Mouse (Mus musculus) lung, embryonic 16.5 days (tissue): ENCODE measurements around the gene Sorcs1. TPM values are rescaled to one million over a fixed set of nuclear protein-coding genes. Genes with fewer than 3 reads are reported as not detected.

Experiments
- ATAC-seq: fragments of 200-750 bp; cut with Nextera tagmentation; 2 replicates; pipeline ENCODE4 v1.8.0; 2017; ENCODE audit warnings: low read depth, mild to moderate bottlenecking, moderate library complexity
- H3K27ac ChIP-seq: fragments of 300-500 bp; sonication (generic); 2 replicates; pipeline ENCODE4 v1.5.1; 2014; ENCODE audit warnings: mild to moderate bottlenecking, control low read depth, low read length
- H3K27me3 ChIP-seq: fragments of 300-500 bp; sonication (generic); 2 replicates; pipeline ENCODE4 v1.6.1; 2014; ENCODE audit warnings: low read depth, low read length, mixed read lengths; ENCODE audit not compliant: control insufficient read depth, insufficient read depth
- H3K36me3 ChIP-seq: fragments of 300-500 bp; sonication (generic); 2 replicates; pipeline ENCODE4 v1.6.1; 2014; ENCODE audit warnings: low read length; ENCODE audit not compliant: control insufficient read depth, insufficient read depth
- H3K4me1 ChIP-seq: fragments of 300-500 bp; sonication (generic); replicated peaks from 2 replicates; pipeline ENCODE4 v1.6.1; 2014; ENCODE audit warnings: low read length, mixed read lengths; ENCODE audit not compliant: control insufficient read depth, insufficient read depth
- H3K4me2 ChIP-seq: fragments of 300-500 bp; sonication (generic); 2 replicates; pipeline ENCODE4 v1.6.1; 2014; ENCODE audit warnings: low read depth, low read length, control low read depth
- H3K4me3 ChIP-seq: fragments of 300-500 bp; sonication (generic); 2 replicates; pipeline ENCODE4 v1.5.1; 2014; ENCODE audit warnings: mild to moderate bottlenecking, low read length, control low read depth
- H3K9ac ChIP-seq: fragments of 300-500 bp; sonication (generic); 2 replicates; pipeline ENCODE4 v1.6.1; 2014; ENCODE audit warnings: low read length, control low read depth
- H3K9me3 ChIP-seq: fragments of 300-500 bp; sonication (generic); 2 replicates; pipeline ENCODE4 v1.6.1; 2016; ENCODE audit warnings: low read length; ENCODE audit not compliant: control insufficient read depth
- whole genome bisulfite sequencing: fragments of 180-500 bp; shearing (Covaris S2); extraction: QIAGEN DNeasy Blood & Tissue Kit; methylation state at CpG from one replicate; pipeline ENCODE4 v1.1.7; 2014; 5-methylcytosine and 5-hydroxymethylcytosine counted together
- polyA plus RNA-seq: library from polyadenylated mRNA; unstranded; fragments of >200 nt; fragmentation: Nextera tagmentation; extraction: Ambion mirVana; gene quantifications from 2 replicates; pipeline ENCODE4 v1.2.1, GENCODE M21; 2015

The Sorcs1 gene
- polyA plus RNA-seq, 1 experiment from 2014 or later, result 0.67 TPM

GRCm38 (mm10) chr19:50220476-50220875 lies 458.0 kb downstream of the Sorcs1 start:
- Histone ChIP-seq H3K4me2 (no peak overlapping the region), H3K27me3 (no peaks in the 10 kb centered on the region)

GRCm38 (mm10) chr19:50214466-50215228 lies 463.8 kb downstream of the Sorcs1 start:
- H3K27ac ChIP-seq, result no peak overlapping the region
- no peaks in the 10 kb centered on the region for H3K9me3 ChIP-seq
- H3K4me2 ChIP-seq, result no peak overlapping the region
- no peaks in the 10 kb centered on the region for H3K36me3 ChIP-seq
- no peak for ATAC-seq
- no peak overlapping the region for H3K9ac ChIP-seq
- no peak overlapping the region for H3K4me3 ChIP-seq
- H3K4me1 ChIP-seq, result no peaks in the 10 kb centered on the region
- no peaks in the 10 kb centered on the region for H3K27me3 ChIP-seq
- WGBS, result 28% methylated on average over 7 of the region's 7 CpGs

More at GRCm38 (mm10) chr19:50220476-50220875, 458.0 kb downstream of the Sorcs1 start:
- 55% methylated on average over 5 of the region's 5 CpGs for WGBS
- no peak overlapping the region for H3K9ac ChIP-seq
- H3K9me3 ChIP-seq, result no peaks in the 10 kb centered on the region
- H3K36me3 ChIP-seq, result no peaks in the 10 kb centered on the region
- H3K4me3 ChIP-seq, result no peak overlapping the region
- no peak for ATAC-seq
- H3K4me1 ChIP-seq, result no peaks in the 10 kb centered on the region
- H3K27ac ChIP-seq, result no peak overlapping the region

- WGBS, result 28% methylated on average over 7 of the region's 7 CpGs
- Histone ChIP-seq H3K9ac (no peak overlapping the region), H3K36me3 (no peaks in the 10 kb centered on the region), H3K4me3 (no peak overlapping the region), H3K4me2 (no peak overlapping the region), H3K27ac (no peak overlapping the region), H3K9me3 (no peaks in the 10 kb centered on the region), H3K4me1 (no peaks in the 10 kb centered on the region), H3K27me3 (no peaks in the 10 kb centered on the region)
- no peak for ATAC-seq
Measured at GRCm38 (mm10) chr19:50210456-50210855, 468.0 kb downstream of the Sorcs1 start.

- Histone ChIP-seq H3K4me1 (no peaks in the 10 kb centered on the region), H3K36me3 (no peaks in the 10 kb centered on the region), H3K9me3 (no peaks in the 10 kb centered on the region), H3K9ac (no peak overlapping the region), H3K4me2 (no peak overlapping the region), H3K27me3 (no peaks in the 10 kb centered on the region), H3K27ac (no peak overlapping the region), H3K4me3 (no peak overlapping the region)
- WGBS, result 73% methylated on average over 6 of the region's 6 CpGs
- ATAC-seq, result no peak
Measured at GRCm38 (mm10) chr19:50204341-50204740, 474.1 kb downstream of the Sorcs1 start.

GRCm38 (mm10) chr19:50196592-50196991 lies 481.9 kb downstream of the Sorcs1 start:
- H3K9me3 ChIP-seq, result no peaks in the 10 kb centered on the region
- H3K4me2 ChIP-seq, result no peak overlapping the region
- H3K4me3 ChIP-seq, result no peak overlapping the region
- H3K27ac ChIP-seq, result no peak overlapping the region
- H3K9ac ChIP-seq, result no peak overlapping the region
- WGBS, result 60% methylated on average over 1 of the region's 1 CpGs
- H3K27me3 ChIP-seq, result no peaks in the 10 kb centered on the region
- no peaks in the 10 kb centered on the region for H3K36me3 ChIP-seq
- H3K4me1 ChIP-seq, result no peaks in the 10 kb centered on the region
- ATAC-seq, result no peak

- no peaks in the 10 kb centered on the region for H3K27me3 ChIP-seq
- H3K9me3 ChIP-seq, result no peaks in the 10 kb centered on the region
- no peak overlapping the region for H3K4me3 ChIP-seq
- no peak for ATAC-seq
- WGBS, result 68% methylated on average over 10 of the region's 10 CpGs
- H3K36me3 ChIP-seq, result no peaks in the 10 kb centered on the region
- no peaks in the 10 kb centered on the region for H3K4me1 ChIP-seq
- H3K27ac ChIP-seq, result no peak overlapping the region
- H3K4me2 ChIP-seq, result no peak overlapping the region
- no peak overlapping the region for H3K9ac ChIP-seq
Measured at GRCm38 (mm10) chr19:50185769-50186715, 492.4 kb downstream of the Sorcs1 start.

- no peaks in the 10 kb centered on the region for H3K27me3 ChIP-seq
- no peak overlapping the region for H3K4me2 ChIP-seq
- H3K36me3 ChIP-seq, result no peaks in the 10 kb centered on the region
- H3K4me1 ChIP-seq, result no peaks in the 10 kb centered on the region
- no peak overlapping the region for H3K4me3 ChIP-seq
- H3K9me3 ChIP-seq, result no peaks in the 10 kb centered on the region
- no peak overlapping the region for H3K27ac ChIP-seq
- H3K9ac ChIP-seq, result no peak overlapping the region
- no peak for ATAC-seq
- WGBS, result 43% methylated on average over 21 of the region's 21 CpGs
Measured at GRCm38 (mm10) chr19:50184901-50185623, 493.4 kb downstream of the Sorcs1 start.

GRCm38 (mm10) chr19:50178851-50179250 lies 499.6 kb downstream of the Sorcs1 start:
- H3K4me1 ChIP-seq, result no peaks in the 10 kb centered on the region
- no peaks in the 10 kb centered on the region for H3K9me3 ChIP-seq
- no peak overlapping the region for H3K4me2 ChIP-seq
- H3K4me3 ChIP-seq, result no peak overlapping the region
- no peak overlapping the region for H3K27ac ChIP-seq
- H3K36me3 ChIP-seq, result no peaks in the 10 kb centered on the region
- no peak for ATAC-seq
- H3K9ac ChIP-seq, result no peak overlapping the region
- H3K27me3 ChIP-seq, result no peaks in the 10 kb centered on the region
- 48% methylated on average over 4 of the region's 4 CpGs for WGBS

GRCm38 (mm10) chr19:50178151-50178550 lies 500.3 kb downstream of the Sorcs1 start:
- no peak overlapping the region for H3K4me3 ChIP-seq
- no peak overlapping the region for H3K4me2 ChIP-seq
- H3K9ac ChIP-seq, result no peak overlapping the region
- ATAC-seq, result peak; percentile 26; the same call in 1 of the 2 replicates
- no peaks in the 10 kb centered on the region for H3K9me3 ChIP-seq
- WGBS, result 54% methylated on average over 4 of the region's 4 CpGs
- H3K27me3 ChIP-seq, result no peaks in the 10 kb centered on the region
- H3K36me3 ChIP-seq, result no peaks in the 10 kb centered on the region
- no peak overlapping the region for H3K27ac ChIP-seq
- H3K4me1 ChIP-seq, result no peaks in the 10 kb centered on the region
